Mouse (Mus musculus) intestine, embryonic 14.5 days (tissue): ENCODE data around the gene Atpif1. TPM values are rescaled to one million over a fixed set of nuclear protein-coding genes. Genes with fewer than 3 reads are reported as not detected.

Experiments used
- polyA plus RNA-seq: library from polyadenylated mRNA; unstranded; fragments of >200 nt; fragmentation: Nextera tagmentation; extraction: Ambion mirVana; gene quantifications from 2 replicates; pipeline ENCODE4 v1.2.1, GENCODE M21; 2014

Gene Atpif1
- polyA plus RNA-seq, 1 experiment from 2014 or later, result 1,370 TPM

Other genes starting within 250 kb of the Atpif1 start
- 1.6 and 1.7 TPM in 2 replicates for gene Rab42, start 230.3 kb downstream of the Atpif1 start, polyA plus RNA-seq
- 72.8 and 75.4 TPM in 2 replicates for gene Trnau1ap, start 204.1 kb downstream of the Atpif1 start, polyA plus RNA-seq
- gene Rcc1, start 180.1 kb downstream of the Atpif1 start, polyA plus RNA-seq, result 65.7 and 66.6 TPM in 2 replicates
- 21.5 and 22.4 TPM in 2 replicates for gene Phactr4, start 111.2 kb downstream of the Atpif1 start, polyA plus RNA-seq
- 11.4 and 16.2 TPM in 2 replicates for gene Med18, start 69.7 kb downstream of the Atpif1 start, polyA plus RNA-seq
- gene Sesn2, start 23.2 kb downstream of the Atpif1 start, polyA plus RNA-seq, result 6.9 and 7.3 TPM in 2 replicates
- 174 and 189 TPM in 2 replicates for gene Dnajc8, start 1.9 kb upstream of the Atpif1 start, polyA plus RNA-seq
- gene Ptafr, start 30.4 kb upstream of the Atpif1 start, polyA plus RNA-seq, result 0.57 and 0.59 TPM in 2 replicates
- gene Eya3, start 105.3 kb upstream of the Atpif1 start, polyA plus RNA-seq, result 27.0 and 28.1 TPM in 2 replicates
- 4.0 and 7.8 TPM in 2 replicates for gene Xkr8, start 198.9 kb upstream of the Atpif1 start, polyA plus RNA-seq
- 7.4 and 7.8 TPM in 2 replicates for gene Smpdl3b, start 223.6 kb upstream of the Atpif1 start, polyA plus RNA-seq
- 108 and 115 TPM in 2 replicates for gene Rpa2, start 234.7 kb upstream of the Atpif1 start, polyA plus RNA-seq